Mouse (Mus musculus) heart, adult 2 months (tissue): ENCODE measurements around the gene Add3.

Experiments used
- CTCF ChIP-seq: fragments of 200-600 bp; IDR thresholded peaks from 2 replicates; pipeline ENCODE4 v1.8.1; 2022; ENCODE audit warnings: antibody characterized with exemption, mild to moderate bottlenecking, moderate library complexity
- POLR2A ChIP-seq: fragments of 200-500 bp; IDR thresholded peaks from 2 replicates; pipeline ENCODE4 v1.6.1; 2011; ENCODE audit warnings: mild to moderate bottlenecking, low read depth, low read length, control low read depth; ENCODE audit not compliant: insufficient read depth

- no peak for TF ChIP-seq POLR2A
- no peak for TF ChIP-seq CTCF
Observed at GRCm38 (mm10) chr19:53280254-53280653, 140.0 kb downstream of the Add3 start.
